Mouse (Mus musculus): ENCODE measurements at regions not wholly inside any gene's neighbourhood (a gene's known extent, or its start where the extent isn't known, plus 50 kb on each side); places are given as distances from the start of the nearest gene placed in this dataset.

- TF ChIP-seq CTCF (IDR thresholded peaks at IDR 0.05; ENCODE audit: borderline replicate concordance, insufficient read depth, low read depth, low read length) (no peak), POLR2A (IDR thresholded peaks at IDR 0.05; ENCODE audit: borderline replicate concordance, insufficient read depth, low read length) (no peak)
Measured at GRCm38 (mm10) chr15:63559293-63559692, 285.7 kb downstream of the Gsdmc2 start.

Measured in cerebellum, adult 2 months (tissue).